Mouse (Mus musculus) erythroblast, embryonic 14.5 days (primary cell): Measurements from ENCODE around the gene Abhd17b.

Experiments used
- GATA1 ChIP-seq: IDR thresholded peaks from 2 replicates; pipeline ENCODE4 v1.6.1; 2012; ENCODE audit warnings: low read length, inconsistent platforms, mixed read lengths
- TAL1 ChIP-seq: IDR thresholded peaks from 3 replicates; pipeline ENCODE4 v1.6.1; 2012; ENCODE audit warnings: low read length, inconsistent platforms, mixed read lengths

DNA sequence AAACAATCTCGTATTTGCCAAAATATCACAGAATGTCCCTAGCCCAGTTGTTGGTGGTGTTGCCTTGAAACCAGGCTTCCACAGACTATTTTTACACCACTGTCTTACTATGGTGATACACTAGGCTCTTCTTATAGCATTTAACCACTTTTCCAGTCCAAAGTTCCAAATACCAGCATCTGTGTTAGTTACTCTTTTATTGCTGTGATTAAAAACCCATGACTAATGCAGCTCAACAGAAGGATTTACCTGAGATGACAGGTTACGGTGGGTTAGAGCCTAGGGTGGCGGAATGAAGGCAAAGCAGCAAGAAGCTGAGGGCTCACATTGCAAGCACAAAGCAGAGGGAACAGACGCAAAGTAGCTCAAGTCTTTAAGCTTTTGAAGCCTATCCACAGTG is 16.7 kb downstream of the Abhd17b start:
- TF ChIP-seq TAL1 (no peak), GATA1 (no peak)
